Mouse (Mus musculus) urinary bladder, postnatal 4 days (tissue): Measurements from ENCODE around the gene Ces2a.

Experiments
- DNase-seq, 2 experiments: peaks; one replicate each; pipeline ENCODE4 v3.0.0; 2021 to 2022; ENCODE audit warnings: low spot score in 2 of 2

Ces2a gene

GRCm38 (mm10) chr8:104733753-104734152 lies at the start of gene Ces2a:
TSS of gene Ces2a (plus strand) at chr8:104734003.
- no peak for DNase-seq

- DNase-seq: no peak
Observed at GRCm38 (mm10) chr8:104688433-104688832, 45.4 kb upstream of the Ces2a start.

- no peak for DNase-seq
Observed at GRCm38 (mm10) chr8:104698556-104698955, 35.2 kb upstream of the Ces2a start.

GRCm38 (mm10) chr8:104701900-104702299 lies 31.9 kb upstream of the Ces2a start:
- DNase-seq: no peak

- no peak for DNase-seq
Observed at GRCm38 (mm10) chr8:104721166-104721565, 12.6 kb upstream of the Ces2a start.

- DNase-seq: no peak
Observed at GRCm38 (mm10) chr8:104731451-104731850, 2.4 kb upstream of the Ces2a start.

GRCm38 (mm10) chr8:104731969-104732368 lies 1.8 kb upstream of the Ces2a start:
- DNase-seq: no peak

- no peak for DNase-seq
Observed at GRCm38 (mm10) chr8:104742039-104742438, 8.2 kb downstream of the Ces2a start.

GRCm38 (mm10) chr8:104743410-104743809 lies 9.6 kb downstream of the Ces2a start:
- no peak for DNase-seq

GRCm38 (mm10) chr8:104752818-104753217 lies 19.0 kb downstream of the Ces2a start:
- DNase-seq: no peak

GRCm38 (mm10) chr8:104757621-104758020 lies 23.8 kb downstream of the Ces2a start:
- DNase-seq: no peak

GRCm38 (mm10) chr8:104758209-104758608 lies 24.4 kb downstream of the Ces2a start:
- no peak for DNase-seq

- DNase-seq: no peak
Observed at GRCm38 (mm10) chr8:104761126-104761525, 27.3 kb downstream of the Ces2a start.

- no peak for DNase-seq
Observed at GRCm38 (mm10) chr8:104766485-104766884, 32.7 kb downstream of the Ces2a start.

- DNase-seq: no peak
Observed at GRCm38 (mm10) chr8:104770365-104770764, 36.6 kb downstream of the Ces2a start.

GRCm38 (mm10) chr8:104787049-104787448 lies 53.2 kb downstream of the Ces2a start:
- DNase-seq: no peak

- no peak for DNase-seq
Observed at GRCm38 (mm10) chr8:104788929-104789328, 55.1 kb downstream of the Ces2a start.

- no peak for DNase-seq
Observed at GRCm38 (mm10) chr8:104789886-104790680, 56.3 kb downstream of the Ces2a start.
